Mouse (Mus musculus) lung, adult 2 months (tissue): ENCODE data around the gene Gm5072. TPM values are rescaled to one million over a fixed set of nuclear protein-coding genes. Genes with fewer than 3 reads are reported as not detected.
"Not testable (repeated sequence)": the region's sequence is repeated elsewhere in the genome, so short reads cannot be mapped to it uniquely, and the experiment has no call there.

Source experiments
- DNase-seq: peaks from one replicate; pipeline ENCODE4 v3.0.0; 2022
- H3K4me1 ChIP-seq: fragments of 200-500 bp; 2 replicates; pipeline ENCODE4 v1.6.1; 2011; ENCODE audit warnings: low read length; ENCODE audit not compliant: control insufficient read depth, insufficient read depth
- H3K4me3 ChIP-seq: fragments of 200-500 bp; replicated peaks from 2 replicates; pipeline ENCODE3; 2011; ENCODE audit warnings: low read depth, mild to moderate bottlenecking, control low read depth, low read length; ENCODE audit errors: extremely low read depth
- WGBS: fragments of 180-500 bp; shearing (Covaris S2); methylation state at CpG from one replicate; pipeline ENCODE4 v1.1.7; 2018; 5-methylcytosine and 5-hydroxymethylcytosine counted together
- polyA plus RNA-seq: library from polyadenylated mRNA; depleted of rRNA; stranded (reverse); fragments of >200 nt; gene quantifications from 2 replicates; pipeline ENCODE4 v1.2.3, GENCODE M21; 2012; rRNA removed

Gene Gm5072
- polyA plus RNA-seq, result not detected in 2 replicates

GRCm38 (mm10) chrX:91392200-91392599 lies at the start of gene Gm5072:
Gm5072 (plus strand) TSS chrX:91392500.
- DNase-seq, H3K4me1 ChIP-seq, H3K4me3 ChIP-seq: not testable (repeated sequence)
- no CpG with 5 or more reads among the region's 5 CpGs for WGBS

Other genes starting within 250 kb of the Gm5072 start
- gene Mageb2, start 60.8 kb upstream of the Gm5072 start, polyA plus RNA-seq, result not detected in 2 replicates
- gene Gm8914, start 87.6 kb downstream of the Gm5072 start, polyA plus RNA-seq, result not detected in 2 replicates
- gene 1700084M14Rik, start 183.4 kb downstream of the Gm5072 start, polyA plus RNA-seq, result not detected in 2 replicates
- gene Gm14781, start 239.7 kb downstream of the Gm5072 start, polyA plus RNA-seq, result not detected in 2 replicates